Mouse (Mus musculus): ENCODE data around the gene Srpr.

The Srpr gene

DNA sequence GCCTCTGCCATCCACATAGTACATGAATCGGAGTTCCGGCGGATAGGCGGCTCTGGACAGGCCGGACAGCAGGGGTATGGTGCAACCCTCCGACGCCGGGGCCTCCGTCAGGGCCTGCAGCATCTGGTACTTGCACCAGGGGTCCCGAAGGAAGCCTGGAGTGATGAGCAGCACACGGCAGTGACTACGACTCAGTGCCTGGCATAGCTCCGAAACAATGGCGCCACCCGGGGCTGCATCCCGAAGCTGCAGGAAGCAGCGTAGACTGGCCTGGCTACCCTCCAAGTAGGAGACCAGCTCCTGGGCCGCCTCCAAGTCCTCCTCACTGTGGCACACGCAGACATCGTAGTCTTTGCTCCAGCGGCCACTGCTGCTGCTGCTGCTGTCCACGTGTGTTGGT lies 11.3 kb upstream of the Srpr start:
- no peak for DNase-seq (ENCODE audit: low spot score in 2 of 2)

- DNase-seq (ENCODE audit: low spot score in 2 of 2): no peak
Observed at GRCm38 (mm10) chr9:35192983-35193542, 6.9 kb upstream of the Srpr start.

DNA sequence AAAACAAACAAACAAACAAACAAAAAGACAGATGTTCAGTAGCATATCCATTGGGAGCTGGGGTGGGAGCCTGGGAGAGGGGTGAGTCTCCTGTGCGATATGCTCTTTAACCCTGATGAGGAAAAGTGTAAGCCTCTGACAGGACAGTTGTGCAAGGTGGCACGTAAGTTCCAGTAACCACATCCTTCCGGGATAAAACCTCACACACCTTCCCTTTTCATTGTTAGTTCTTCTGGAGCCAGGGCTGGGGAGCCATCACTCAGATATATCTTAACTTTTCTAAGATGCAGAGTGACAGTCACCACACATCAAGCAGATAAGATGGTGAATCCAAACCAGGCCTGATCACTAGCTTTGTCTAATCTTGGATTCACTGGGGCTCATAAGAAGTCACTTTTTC lies 5.9 kb upstream of the Srpr start:
- no peak for DNase-seq (ENCODE audit: low spot score in 2 of 2)

GRCm38 (mm10) chr9:35197625-35198024 lies 2.4 kb upstream of the Srpr start:
- DNase-seq (ENCODE audit: low spot score in 2 of 2): no peak

- no peak for DNase-seq (ENCODE audit: low spot score in 2 of 2)
Observed at GRCm38 (mm10) chr9:35198351-35198750, 1.6 kb upstream of the Srpr start.

- DNase-seq (ENCODE audit: low spot score in 2 of 2): no peak
Observed at GRCm38 (mm10) chr9:35198945-35199771, 817 bp upstream of the Srpr start.

- no peak for DNase-seq (ENCODE audit: low spot score in 2 of 2)
Observed at GRCm38 (mm10) chr9:35200529-35201060, 620 bp downstream of the Srpr start.

DNA sequence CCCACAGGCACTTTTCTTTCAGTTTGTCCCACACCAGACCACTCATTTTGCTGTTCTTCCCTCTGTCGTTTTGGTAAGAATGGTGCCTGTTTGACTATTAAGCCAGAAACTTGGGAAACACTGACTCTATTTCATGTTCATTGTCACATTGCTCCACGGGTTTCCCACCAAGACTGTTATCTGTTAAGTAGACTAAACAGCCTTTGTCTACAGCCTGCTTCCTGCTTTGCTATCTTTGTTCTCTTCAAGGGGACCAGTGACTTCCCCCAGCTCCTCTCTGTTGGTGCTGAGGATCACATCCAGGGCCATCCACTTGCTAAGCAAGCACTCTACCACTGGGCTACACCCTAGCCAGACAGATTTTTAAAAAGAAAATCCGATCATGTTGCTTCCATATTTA lies 3.6 kb downstream of the Srpr start:
- DNase-seq (ENCODE audit: low spot score in 2 of 2): no peak

- DNase-seq (ENCODE audit: low spot score in 2 of 2): no peak
Observed at GRCm38 (mm10) chr9:35204421-35204820, 4.4 kb downstream of the Srpr start.

- peak; percentile 99 for DNase-seq (ENCODE audit: low spot score in 2 of 2)
Observed at GRCm38 (mm10) chr9:35210542-35211474, 10.8 kb downstream of the Srpr start, which contains the start of gene Foxred1. Gene Foxred1, minus strand, starts transcription at chr9:35211055.

DNA sequence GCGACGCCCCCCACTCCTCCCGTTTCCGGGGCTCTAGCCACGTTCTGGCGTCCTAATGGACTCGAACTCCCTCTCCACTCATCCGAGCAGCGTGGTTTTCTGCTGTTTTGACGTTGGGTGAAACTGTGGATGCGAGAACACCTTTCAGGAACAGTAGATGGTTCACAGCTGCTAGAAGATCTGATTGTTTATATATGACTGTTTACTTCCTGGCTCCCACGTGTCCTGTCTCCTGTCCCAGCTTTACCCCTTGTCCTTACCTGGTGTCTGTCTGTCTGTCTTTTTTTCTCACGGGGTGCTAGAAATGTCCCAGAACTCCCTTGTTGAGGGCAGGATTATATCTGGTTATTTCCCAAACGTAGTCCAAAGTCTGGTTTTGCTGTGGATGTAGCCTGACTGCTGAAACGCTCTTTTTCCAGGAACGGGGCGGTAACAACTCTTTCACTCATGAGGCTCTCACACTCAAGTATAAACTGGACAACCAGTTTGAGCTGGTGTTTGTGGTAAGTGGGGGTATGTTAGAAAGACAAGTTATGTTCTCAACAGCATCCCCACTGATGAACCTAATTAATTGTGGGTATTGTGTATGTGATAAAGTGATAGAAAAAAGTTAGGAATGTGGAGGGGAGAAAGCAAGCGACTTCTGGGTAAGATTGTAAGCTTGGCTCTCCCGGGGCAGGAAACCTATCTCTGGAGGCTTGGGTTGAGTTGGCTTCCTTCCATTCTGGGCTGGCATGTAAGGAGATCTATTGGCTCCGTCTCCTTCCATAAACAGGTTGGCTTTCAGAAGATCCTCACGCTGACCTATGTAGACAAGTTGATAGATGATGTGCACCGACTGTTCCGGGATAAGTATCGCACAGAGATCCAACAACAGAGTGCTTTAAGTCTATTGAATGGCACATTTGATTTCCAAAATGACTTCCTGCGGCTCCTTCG lies 11.9 kb downstream of the Srpr start:
- DNase-seq (ENCODE audit: low spot score in 2 of 2): no peak

DNA sequence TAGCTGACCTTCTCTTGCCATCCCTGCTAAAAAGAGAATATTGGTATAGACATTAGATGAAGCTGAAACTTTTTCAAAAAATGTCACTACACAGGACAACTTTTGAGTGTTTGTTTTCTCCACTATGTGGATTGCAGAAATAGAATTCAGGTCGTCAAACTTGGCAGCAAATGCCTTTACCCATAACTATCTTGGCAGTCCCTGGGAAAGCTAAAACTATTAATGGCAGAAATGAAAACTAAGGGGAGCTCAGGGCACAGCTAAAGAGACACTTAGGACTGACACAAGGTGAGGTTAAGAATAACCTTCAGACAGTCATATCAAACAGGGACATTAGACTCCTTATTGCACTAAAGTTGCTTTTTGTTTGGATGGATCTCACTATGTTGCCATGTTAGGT lies 18.0 kb downstream of the Srpr start:
- no peak for DNase-seq (ENCODE audit: low spot score in 2 of 2)

GRCm38 (mm10) chr9:35223466-35223865 lies 23.5 kb downstream of the Srpr start:
- no peak for DNase-seq (ENCODE audit: low spot score in 2 of 2)

DNA sequence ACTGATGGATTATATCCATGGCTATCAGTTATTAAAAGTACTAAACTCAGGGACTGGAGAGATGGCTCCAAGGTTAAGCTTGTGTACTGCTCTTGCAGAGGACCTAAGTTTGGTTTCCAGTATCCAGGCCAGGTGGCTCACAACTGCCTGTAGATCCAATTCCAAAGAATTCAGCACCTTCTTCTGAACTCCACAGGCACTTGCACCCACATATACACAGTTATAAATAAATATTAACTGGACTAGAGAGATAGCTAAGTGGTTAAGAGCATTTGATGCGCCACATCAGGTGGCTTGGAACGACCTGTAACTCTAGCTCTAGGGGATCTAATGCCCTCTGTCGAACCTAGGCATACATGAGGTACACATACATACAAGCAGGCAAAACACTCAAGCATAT lies 28.7 kb downstream of the Srpr start:
- DNase-seq (ENCODE audit: low spot score in 2 of 2): no peak

GRCm38 (mm10) chr9:35235996-35236395 lies 36.0 kb downstream of the Srpr start:
- DNase-seq (ENCODE audit: low spot score in 2 of 2): no peak

DNA sequence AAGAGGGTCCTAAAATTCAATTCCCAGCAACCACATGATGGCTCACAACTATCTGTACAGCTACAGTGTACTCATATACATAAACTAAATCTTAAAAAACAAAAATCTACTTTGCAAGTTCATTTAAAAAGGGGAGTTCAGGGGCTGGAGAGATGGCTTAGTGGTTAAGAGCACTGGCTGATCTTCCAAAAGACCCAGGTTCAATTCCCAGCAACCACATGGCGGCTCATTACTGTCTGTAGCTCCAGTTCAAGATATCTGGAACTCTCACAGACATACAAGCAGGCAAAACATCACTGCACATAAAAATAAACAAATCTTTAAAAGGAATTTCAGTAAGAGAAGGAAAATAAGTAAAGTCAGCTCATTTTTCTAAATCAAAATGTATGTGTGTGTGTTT lies 38.4 kb downstream of the Srpr start:
- DNase-seq (ENCODE audit: low spot score in 2 of 2): no peak

DNA sequence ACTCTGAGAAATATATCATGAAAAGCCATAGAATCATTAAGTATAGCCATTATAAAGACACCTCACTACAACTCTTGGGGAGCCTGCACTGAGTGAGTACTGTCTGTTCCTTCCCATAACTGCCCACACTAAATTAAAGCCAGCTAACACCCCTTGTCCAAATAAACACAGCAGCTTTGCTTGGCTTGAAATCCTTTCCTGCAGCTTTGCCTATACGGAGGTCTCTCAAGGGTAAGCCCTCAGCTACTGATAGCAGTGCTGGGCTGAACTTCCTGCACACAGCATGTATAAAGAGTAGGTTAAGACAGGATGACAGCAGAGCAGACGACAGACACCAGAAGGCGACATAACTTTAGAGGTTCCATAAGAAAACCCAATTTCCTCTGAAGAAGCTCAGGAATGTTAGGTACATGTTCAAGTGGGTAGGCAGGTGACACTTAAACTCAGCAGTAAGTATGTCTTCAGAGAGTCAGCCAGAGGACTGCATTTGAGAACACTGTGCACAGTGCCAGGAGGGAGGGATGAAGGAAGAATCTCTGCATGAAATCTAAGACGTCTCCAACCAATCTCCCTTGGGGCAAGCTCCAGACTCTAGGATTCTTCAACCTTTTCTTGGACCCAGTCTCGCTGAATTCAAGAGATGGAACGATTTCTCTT lies 39.1 kb downstream of the Srpr start:
- DNase-seq (ENCODE audit: low spot score in 2 of 2): no peak

- DNase-seq (ENCODE audit: low spot score in 2 of 2): no peak
Observed at GRCm38 (mm10) chr9:35239734-35240133, 39.8 kb downstream of the Srpr start.

- no peak for DNase-seq (ENCODE audit: low spot score in 2 of 2)
Observed at GRCm38 (mm10) chr9:35247405-35247804, 47.4 kb downstream of the Srpr start.

DNA sequence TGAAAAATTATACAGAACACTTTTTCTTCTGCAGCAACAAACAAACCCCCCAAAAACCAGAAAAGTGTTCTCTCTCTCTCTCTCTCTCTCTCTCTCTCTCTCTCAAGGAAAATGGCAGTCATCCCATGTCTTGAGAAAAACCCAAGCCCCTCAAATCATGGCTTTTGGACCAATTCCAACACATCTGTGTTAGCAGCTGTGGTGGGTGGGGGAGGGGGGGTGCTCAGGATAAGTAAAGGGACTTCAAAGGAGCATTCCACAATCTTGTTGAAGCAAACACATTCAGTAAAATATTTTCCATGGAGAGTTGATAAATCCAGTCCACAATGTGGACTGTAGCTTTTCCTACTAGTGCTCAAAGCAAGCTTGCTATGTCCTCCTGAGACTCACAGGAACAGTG lies 49.5 kb downstream of the Srpr start:
- DNase-seq (ENCODE audit: low spot score in 2 of 2): no peak

DNA sequence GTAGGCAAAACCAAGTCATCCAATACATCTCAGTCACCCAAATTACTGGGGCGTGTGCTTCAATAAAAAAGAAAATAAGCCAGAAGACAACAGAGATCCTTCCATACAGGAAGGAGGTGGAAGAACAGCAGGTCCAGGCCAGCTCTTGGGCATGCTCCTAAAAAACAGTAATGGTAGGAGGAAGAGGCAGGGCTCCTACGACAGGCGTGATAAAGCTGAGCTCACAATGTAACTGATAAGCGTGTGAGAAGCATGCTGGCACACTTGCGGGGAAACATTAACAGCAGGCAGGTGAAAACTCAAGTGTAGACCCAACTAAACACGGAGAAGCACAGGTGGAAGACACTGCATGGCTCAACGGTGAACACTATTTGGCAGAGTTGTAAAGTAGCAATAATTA lies 57.4 kb downstream of the Srpr start:
- DNase-seq (ENCODE audit: low spot score in 2 of 2): no peak
